Mouse (Mus musculus) limb, embryonic 11.5 days (tissue): ENCODE data around the gene Gdpd3. TPM values are rescaled to one million over a fixed set of nuclear protein-coding genes. Genes with fewer than 3 reads are reported as not detected.

Experiments
- ATAC-seq: fragments of 200-750 bp; cut with Nextera tagmentation; 2 replicates; pipeline ENCODE4 v1.8.0; 2017; ENCODE audit warnings: low read depth; ENCODE audit not compliant: insufficient number of reproducible peaks, low FRiP score, low TSS enrichment
- DNase-seq: peaks from one replicate; pipeline ENCODE4 v3.0.0-alpha.2; 2015; ENCODE audit warnings: low spot score
- H3K27ac ChIP-seq: fragments of 300-500 bp; sonication (generic); replicated peaks from 2 replicates; pipeline ENCODE4 v1.5.1; 2014; ENCODE audit warnings: low read depth, mild to moderate bottlenecking, low read length
- H3K27me3 ChIP-seq: fragments of 300-500 bp; sonication (generic); 2 replicates; pipeline ENCODE4 v1.6.1; 2014; ENCODE audit warnings: mild to moderate bottlenecking, low read length, mixed read lengths; ENCODE audit not compliant: control insufficient read depth, insufficient read depth
- H3K36me3 ChIP-seq: fragments of 300-500 bp; sonication (generic); 2 replicates; pipeline ENCODE4 v1.6.1; 2014; ENCODE audit warnings: mild to moderate bottlenecking, low read length, moderate library complexity, mixed read lengths; ENCODE audit not compliant: control insufficient read depth, insufficient read depth
- H3K4me1 ChIP-seq: fragments of 300-500 bp; sonication (generic); 2 replicates; pipeline ENCODE4 v1.6.1; 2014; ENCODE audit warnings: low read length, mixed read lengths; ENCODE audit not compliant: control insufficient read depth, insufficient read depth
- H3K4me2 ChIP-seq: fragments of 300-500 bp; sonication (generic); 2 replicates; pipeline ENCODE4 v1.6.1; 2014; ENCODE audit warnings: low read depth, mild to moderate bottlenecking, moderate library complexity; ENCODE audit not compliant: severe bottlenecking
- H3K4me3 ChIP-seq: fragments of 300-500 bp; sonication (generic); 2 replicates; pipeline ENCODE4 v1.5.1; 2014; ENCODE audit warnings: low read depth, low read length
- H3K9ac ChIP-seq: fragments of 300-500 bp; sonication (generic); 2 replicates; pipeline ENCODE4 v1.6.1; 2014; ENCODE audit warnings: mild to moderate bottlenecking, low read length
- H3K9me3 ChIP-seq: fragments of 300-500 bp; sonication (generic); 2 replicates; pipeline ENCODE4 v1.6.1; 2016; ENCODE audit warnings: low read length; ENCODE audit not compliant: control insufficient read depth
- WGBS: fragments of 180-500 bp; shearing (Covaris S2); extraction: QIAGEN DNeasy Blood & Tissue Kit; methylation state at CpG from one replicate; pipeline ENCODE4 v1.1.7; 2014; 5-methylcytosine and 5-hydroxymethylcytosine counted together
- polyA plus RNA-seq: library from polyadenylated mRNA; unstranded; fragments of >200 nt; fragmentation: Nextera tagmentation; extraction: Ambion mirVana; gene quantifications from 2 replicates; pipeline ENCODE4 v1.2.1, GENCODE M21; 2014

The Gdpd3 gene
- polyA plus RNA-seq, 1 experiment from 2014 or later, result 2.4 TPM

- Histone ChIP-seq H3K27me3 (no peaks in the 10 kb centered on the region), H3K4me3 (no peak overlapping the region), H3K4me1 (peaks cover 5% of the 10 kb centered on the region; the same call in 1 of the 2 replicates), H3K9ac (no peak overlapping the region), H3K4me2 (no peak overlapping the region), H3K27ac (no peak overlapping the region), H3K36me3 (peaks cover 33% of the 10 kb centered on the region), H3K9me3 (no peaks in the 10 kb centered on the region)
- ATAC-seq (no peak), DNase-seq (no peak)
- 68% methylated on average over 7 of the region's 7 CpGs for WGBS
Observed at GRCm38 (mm10) chr7:126784469-126784868, 18.3 kb downstream of the Gdpd3 start.

GRCm38 (mm10) chr7:126785056-126785455, 18.9 kb downstream of the Gdpd3 start:
- Histone ChIP-seq H3K9ac (no peak overlapping the region), H3K27me3 (no peaks in the 10 kb centered on the region), H3K4me1 (peaks cover 5% of the 10 kb centered on the region; the same call in 1 of the 2 replicates), H3K4me2 (no peak overlapping the region), H3K9me3 (no peaks in the 10 kb centered on the region), H3K36me3 (peaks cover 39% of the 10 kb centered on the region), H3K4me3 (no peak overlapping the region), H3K27ac (no peak overlapping the region)
- no peak for DNase-seq
- ATAC-seq, result no peak
- WGBS, result 48% methylated on average over 4 of the region's 4 CpGs

- H3K27ac ChIP-seq, result no peak overlapping the region
- no peaks in the 10 kb centered on the region for H3K9me3 ChIP-seq
- ATAC-seq, result no peak
- no peaks in the 10 kb centered on the region for H3K27me3 ChIP-seq
- no peak for DNase-seq
- no peak overlapping the region for H3K4me2 ChIP-seq
- H3K4me1 ChIP-seq, result peaks cover 3% of the 10 kb centered on the region; the same call in 1 of the 2 replicates
- WGBS, result 89% methylated on average over 14 of the region's 14 CpGs
- no peak overlapping the region for H3K9ac ChIP-seq
- peaks cover 40% of the 10 kb centered on the region for H3K36me3 ChIP-seq
- H3K4me3 ChIP-seq, result no peak overlapping the region
Observed at GRCm38 (mm10) chr7:126786142-126786541, 20.0 kb downstream of the Gdpd3 start.

GRCm38 (mm10) chr7:126789141-126789540, 23.0 kb downstream of the Gdpd3 start:
- peaks cover 6% of the 10 kb centered on the region; the same call in 1 of the 2 replicates for H3K4me1 ChIP-seq
- H3K4me3 ChIP-seq, result no peak overlapping the region
- DNase-seq (no peak), ATAC-seq (no peak)
- peaks cover 41% of the 10 kb centered on the region for H3K36me3 ChIP-seq
- no peaks in the 10 kb centered on the region for H3K27me3 ChIP-seq
- 94% methylated on average over 4 of the region's 4 CpGs for WGBS
- no peaks in the 10 kb centered on the region for H3K9me3 ChIP-seq
- H3K4me2 ChIP-seq, result no peak overlapping the region
- H3K27ac ChIP-seq, result no peak overlapping the region
- H3K9ac ChIP-seq, result no peak overlapping the region

- Histone ChIP-seq H3K4me2 (peak within 1 kb of the TSS; percentile 53), H3K36me3 (peaks cover 45% of the 10 kb centered on the region), H3K4me3 (peak within 1 kb of the TSS; percentile 74), H3K4me1 (peaks cover 11% of the 10 kb centered on the region), H3K9me3 (no peaks in the 10 kb centered on the region), H3K27me3 (no peaks in the 10 kb centered on the region), H3K9ac (peak within 1 kb of the TSS; percentile 85), H3K27ac (peak within 1 kb of the TSS; percentile 96)
- under 1% methylated on average over 66 of the region's 83 CpGs for WGBS
- peak; percentile 99 for DNase-seq
- peak; percentile 90 for ATAC-seq
Observed at GRCm38 (mm10) chr7:126791851-126792720, 26.0 kb downstream of the Gdpd3 start, which contains the start of gene Ppp4c. Gene Ppp4c (minus strand): TSS chr7:126792496.

GRCm38 (mm10) chr7:126792721-126793443, 26.7 kb downstream of the Gdpd3 start:
- Histone ChIP-seq H3K9me3 (no peaks in the 10 kb centered on the region), H3K4me3 (peak overlapping the region; percentile 74), H3K36me3 (peaks cover 39% of the 10 kb centered on the region), H3K4me2 (peak overlapping the region; percentile 53), H3K9ac (peak overlapping the region; percentile 35; the same call in 1 of the 2 replicates), H3K4me1 (peaks cover 19% of the 10 kb centered on the region), H3K27ac (peak overlapping the region; percentile 96), H3K27me3 (no peaks in the 10 kb centered on the region)
- ATAC-seq, result no peak; the same call in none of the 2 replicates
- WGBS, result 31% methylated on average over 11 of the region's 11 CpGs
- no peak for DNase-seq

GRCm38 (mm10) chr7:126793456-126794270, 27.5 kb downstream of the Gdpd3 start:
- Histone ChIP-seq H3K27me3 (no peaks in the 10 kb centered on the region), H3K4me2 (peak overlapping the region; percentile 15; the same call in 1 of the 2 replicates), H3K27ac (no peak overlapping the region), H3K36me3 (peaks cover 31% of the 10 kb centered on the region), H3K4me3 (no peak overlapping the region), H3K9ac (no peak overlapping the region), H3K4me1 (peaks cover 23% of the 10 kb centered on the region), H3K9me3 (no peaks in the 10 kb centered on the region)
- 75% methylated on average over 4 of the region's 4 CpGs for WGBS
- no peak for DNase-seq
- ATAC-seq, result no peak

GRCm38 (mm10) chr7:126794271-126794605, 28.1 kb downstream of the Gdpd3 start:
- Histone ChIP-seq H3K4me3 (no peak overlapping the region), H3K4me1 (peaks cover 23% of the 10 kb centered on the region), H3K27ac (no peak overlapping the region), H3K27me3 (no peaks in the 10 kb centered on the region), H3K9ac (no peak overlapping the region), H3K9me3 (no peaks in the 10 kb centered on the region), H3K36me3 (peaks cover 27% of the 10 kb centered on the region), H3K4me2 (no peak overlapping the region)
- no peak for ATAC-seq
- WGBS, result 78% methylated on average over 4 of the region's 4 CpGs
- DNase-seq, result no peak
